Mouse (Mus musculus) myocyte (in vitro differentiated cells): ENCODE results near the gene Smpdl3b. TPM values are rescaled to one million over a fixed set of nuclear protein-coding genes. Genes with fewer than 3 reads are reported as not detected.

Experiments used
- H3K27me3 ChIP-seq: one replicate; pipeline ENCODE4 v1.6.1; 2011; ENCODE audit not compliant: control insufficient read depth, insufficient read depth, insufficient read length
- H3K36me3 ChIP-seq: one replicate; pipeline ENCODE4 v1.6.1; 2011; ENCODE audit not compliant: control insufficient read depth, insufficient read depth
- H3K4me2 ChIP-seq: one replicate; pipeline ENCODE4 v1.6.1; 2011; ENCODE audit warnings: low read depth, control low read depth
- H3K4me3 ChIP-seq: one replicate; pipeline ENCODE4 v1.5.1; 2011; ENCODE audit warnings: mild to moderate bottlenecking, control low read depth, moderate library complexity
- H3K79me2 ChIP-seq: one replicate; pipeline ENCODE4 v1.6.1; 2011; ENCODE audit not compliant: control insufficient read depth, insufficient read depth
- H3ac ChIP-seq: one replicate; pipeline ENCODE4 v1.6.1; 2011; ENCODE audit not compliant: control insufficient read depth, insufficient read length
- CEBPB ChIP-seq: IDR thresholded peaks from 2 replicates; pipeline ENCODE4 v1.6.1; 2011; ENCODE audit warnings: mild to moderate bottlenecking, moderate library complexity; ENCODE audit not compliant: poor library complexity, insufficient read depth, severe bottlenecking
- E2F4 ChIP-seq: IDR thresholded peaks from one replicate; pipeline ENCODE4 v1.6.1; 2011; ENCODE audit warnings: mild to moderate bottlenecking, control low read depth, moderate library complexity; ENCODE audit not compliant: insufficient read depth
- MAX ChIP-seq: IDR thresholded peaks from one replicate; pipeline ENCODE4 v1.6.1; 2011; ENCODE audit warnings: low read depth, mild to moderate bottlenecking, control low read depth
- MYOD1 ChIP-seq, 3 experiments: IDR thresholded peaks; one replicate each; pipeline ENCODE4 v1.6.1; 2011; ENCODE audit warnings: control low read depth in 2 of 3, low read depth in 2 of 3, mild to moderate bottlenecking in 2 of 3, moderate library complexity in 1 of 3; ENCODE audit not compliant: insufficient read length in 2 of 3, control insufficient read depth in 1 of 3
- MYOG ChIP-seq, 3 experiments: IDR thresholded peaks; one replicate each; pipeline ENCODE4 v1.6.1; 2011; ENCODE audit warnings: control low read depth in 2 of 3, low read depth in 2 of 3, mild to moderate bottlenecking in 2 of 3; ENCODE audit not compliant: insufficient read length in 2 of 3, control insufficient read depth in 1 of 3, insufficient read depth in 1 of 3
- POLR2A ChIP-seq: IDR thresholded peaks from one replicate; pipeline ENCODE4 v1.6.1; 2011; ENCODE audit warnings: low read depth, mild to moderate bottlenecking, control low read depth, moderate library complexity; ENCODE audit not compliant: insufficient read length
- POLR2AphosphoS2 ChIP-seq: IDR thresholded peaks from one replicate; pipeline ENCODE4 v1.6.1; 2011; ENCODE audit warnings: low read depth, control low read depth; ENCODE audit not compliant: insufficient read length
- REST ChIP-seq: IDR thresholded peaks from one replicate; pipeline ENCODE4 v1.6.1; 2011; ENCODE audit warnings: mild to moderate bottlenecking, control low read depth, moderate library complexity; ENCODE audit not compliant: insufficient read depth, insufficient read length
- SRF ChIP-seq: IDR thresholded peaks from one replicate; pipeline ENCODE4 v1.6.1; 2011; ENCODE audit warnings: low read depth; ENCODE audit not compliant: control insufficient read depth, insufficient read length
- TCF12 ChIP-seq: IDR thresholded peaks from one replicate; pipeline ENCODE4 v1.6.1; 2011; ENCODE audit warnings: mild to moderate bottlenecking, control low read depth; ENCODE audit not compliant: poor library complexity, insufficient read depth, severe bottlenecking
- TCF3 ChIP-seq: IDR thresholded peaks from one replicate; pipeline ENCODE4 v1.6.1; 2011; ENCODE audit warnings: low read depth, control low read depth; ENCODE audit not compliant: insufficient read length
- USF1 ChIP-seq: IDR thresholded peaks from one replicate; pipeline ENCODE4 v1.6.1; 2011; ENCODE audit warnings: low read depth, mild to moderate bottlenecking, control low read depth, moderate library complexity
- polyA plus RNA-seq: library from polyadenylated mRNA; unstranded; fragments of >200 nt; fragmentation: generic; extraction: Trizol; gene quantifications from one replicate; pipeline ENCODE4 v1.2.1, GENCODE M21; 2012; ENCODE audit warnings: missing spikeins

Smpdl3b gene
- polyA plus RNA-seq, 1 experiment, result 18.0 TPM

DNA sequence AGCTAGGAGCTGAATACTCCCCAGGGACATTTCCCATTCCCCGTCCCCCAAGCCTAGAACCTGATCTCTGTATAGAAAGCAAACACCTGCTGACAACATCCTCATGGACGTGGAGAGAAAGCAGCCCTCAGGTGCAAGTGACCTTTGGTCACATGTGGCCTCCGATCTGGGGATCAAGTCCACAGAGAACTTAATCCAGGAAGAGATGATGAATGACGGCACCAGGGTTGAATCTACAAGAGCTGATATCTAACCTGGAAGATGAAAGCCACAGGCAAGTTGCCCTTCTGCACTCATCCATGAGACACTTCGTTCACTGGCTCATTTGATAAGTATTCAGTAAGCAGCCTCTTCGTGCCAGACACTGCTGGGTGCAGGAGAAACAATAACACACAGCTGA is 5.5 kb upstream of the Smpdl3b start:
- Histone ChIP-seq H3K36me3 (no peaks in the 10 kb centered on the region), H3K79me2 (no peaks in the 10 kb centered on the region), H3ac (no peak overlapping the region), H3K4me2 (no peak overlapping the region), H3K4me3 (no peak overlapping the region), H3K27me3 (no peaks in the 10 kb centered on the region)
- TF ChIP-seq MYOG (IDR thresholded peaks at IDR 0.05; ENCODE audit: control insufficient read depth in 1 of 3, insufficient read depth in 1 of 3, insufficient read length in 2 of 3, low read depth in 2 of 3), result no peak
- no peak for TF ChIP-seq POLR2A
- TF ChIP-seq TCF12, result no peak
- TF ChIP-seq MYOD1 (IDR thresholded peaks at IDR 0.05; ENCODE audit: control insufficient read depth in 1 of 3, insufficient read length in 2 of 3, low read depth in 2 of 3), result no peak
- TF ChIP-seq CEBPB, result no peak
- no peak for TF ChIP-seq USF1
- no peak for TF ChIP-seq SRF
- no peak for TF ChIP-seq E2F4
- TF ChIP-seq TCF3, result no peak
- TF ChIP-seq REST, result no peak
- no peak for TF ChIP-seq MAX

DNA sequence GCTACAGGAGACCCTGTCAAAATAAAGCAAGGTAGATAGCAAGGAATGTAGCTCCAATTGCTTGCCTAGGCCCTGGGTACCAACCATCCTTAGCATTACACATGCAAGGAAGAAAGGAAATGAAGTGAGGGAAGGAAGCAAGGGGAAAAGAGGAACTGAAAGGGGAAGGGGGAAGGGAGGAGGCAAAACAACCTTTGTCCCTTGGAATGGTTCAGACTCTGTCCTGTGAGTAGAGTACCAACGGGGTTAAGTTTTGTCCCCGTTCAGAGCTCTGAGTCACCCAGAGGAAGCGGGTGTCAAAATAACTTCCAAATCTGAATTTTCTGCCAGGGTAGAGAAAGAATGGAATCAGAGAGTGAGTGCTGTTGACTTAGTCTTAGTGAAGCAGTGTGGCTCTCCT is 3.2 kb upstream of the Smpdl3b start:
- H3ac ChIP-seq, result no peak overlapping the region
- no peaks in the 10 kb centered on the region for H3K27me3 ChIP-seq
- no peaks in the 10 kb centered on the region for H3K36me3 ChIP-seq
- H3K4me3 ChIP-seq, result no peak overlapping the region
- no peak for TF ChIP-seq SRF
- TF ChIP-seq TCF12, result no peak
- no peak for TF ChIP-seq POLR2AphosphoS2
- TF ChIP-seq MYOD1 (IDR thresholded peaks at IDR 0.05; ENCODE audit: control insufficient read depth in 1 of 3, insufficient read length in 2 of 3, low read depth in 2 of 3), result no peak
- TF ChIP-seq REST, result no peak
- TF ChIP-seq TCF3, result no peak
- H3K4me2 ChIP-seq, result no peak overlapping the region
- H3K79me2 ChIP-seq, result no peaks in the 10 kb centered on the region

DNA sequence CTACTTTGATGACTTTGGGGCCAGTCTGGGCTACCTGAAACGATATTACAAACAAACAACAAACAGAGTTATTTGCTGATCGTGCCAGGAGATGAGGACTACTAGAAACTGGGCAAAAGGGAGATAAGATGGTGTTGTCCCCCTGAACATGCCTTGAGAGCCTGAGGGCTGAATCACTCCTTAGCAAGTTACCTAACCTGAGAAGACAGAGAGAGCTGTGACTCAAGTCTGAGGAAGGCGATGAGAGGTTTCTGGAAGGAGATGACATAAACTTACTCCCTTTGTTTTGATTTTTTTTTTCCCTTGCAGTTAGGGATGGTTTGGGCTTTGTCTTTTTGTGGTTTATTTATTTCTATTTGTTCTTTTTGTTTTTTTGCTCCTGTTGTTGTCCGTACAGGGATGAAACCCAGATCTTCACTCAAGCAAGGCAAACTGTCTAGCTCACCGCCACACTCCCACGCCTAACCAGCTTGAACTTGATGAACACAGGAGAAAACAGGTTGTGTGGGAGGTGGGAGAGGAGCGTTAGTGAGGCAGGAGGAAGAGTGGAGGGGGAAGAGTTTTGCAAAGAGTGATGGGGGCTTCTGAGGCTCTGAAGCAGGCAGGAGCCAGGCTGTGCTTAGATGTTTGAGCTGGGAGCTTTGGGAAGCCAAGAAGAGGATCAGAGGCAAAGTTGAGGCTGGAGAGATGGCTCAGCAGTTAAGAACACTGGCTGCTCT is 740 bp upstream of the Smpdl3b start:
- no peak overlapping the region for H3ac ChIP-seq
- TF ChIP-seq REST (no peak), CEBPB (no peak), POLR2AphosphoS2 (no peak), MYOG (IDR thresholded peaks at IDR 0.05; ENCODE audit: control insufficient read depth in 1 of 3, insufficient read depth in 1 of 3, insufficient read length in 2 of 3, low read depth in 2 of 3) (no peak)
- H3K36me3 ChIP-seq, result no peaks in the 10 kb centered on the region
- H3K27me3 ChIP-seq, result no peaks in the 10 kb centered on the region
- H3K4me3 ChIP-seq, result peak overlapping the region; percentile 34
- no peaks in the 10 kb centered on the region for H3K79me2 ChIP-seq
- H3K4me2 ChIP-seq, result peak overlapping the region; percentile 95

DNA sequence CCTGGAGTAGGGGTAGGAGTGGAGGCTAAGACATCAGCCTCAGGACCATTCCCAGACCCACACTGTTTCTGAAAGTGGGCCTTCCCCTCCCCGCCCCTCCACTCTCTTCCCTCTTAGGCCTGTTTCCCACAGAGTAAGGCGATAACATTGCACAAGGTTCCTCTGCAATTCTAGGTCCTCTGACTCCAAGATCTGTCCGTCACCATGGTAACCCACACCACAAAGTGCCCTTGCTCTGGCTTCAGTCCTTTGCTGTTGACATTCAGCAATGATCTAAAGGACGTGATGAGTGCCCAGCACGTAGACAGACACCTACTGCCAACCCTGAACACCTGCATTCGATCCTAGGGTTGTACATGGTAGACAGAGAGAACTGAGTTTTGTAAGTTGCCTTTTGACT is 4.1 kb downstream of the Smpdl3b start:
- no peaks in the 10 kb centered on the region for H3K27me3 ChIP-seq
- TF ChIP-seq REST (no peak), POLR2A (no peak), TCF12 (no peak), USF1 (no peak), TCF3 (no peak), MYOD1 (IDR thresholded peaks at IDR 0.05; ENCODE audit: control insufficient read depth in 1 of 3, insufficient read length in 2 of 3, low read depth in 2 of 3) (no peak), CEBPB (no peak), MAX (no peak), SRF (no peak), E2F4 (no peak), MYOG (IDR thresholded peaks at IDR 0.05; ENCODE audit: control insufficient read depth in 1 of 3, insufficient read depth in 1 of 3, insufficient read length in 2 of 3, low read depth in 2 of 3) (no peak), POLR2AphosphoS2 (no peak)
- H3ac ChIP-seq, result no peak overlapping the region
- no peaks in the 10 kb centered on the region for H3K79me2 ChIP-seq
- H3K36me3 ChIP-seq, result no peaks in the 10 kb centered on the region
- no peak overlapping the region for H3K4me2 ChIP-seq
- no peak overlapping the region for H3K4me3 ChIP-seq

DNA sequence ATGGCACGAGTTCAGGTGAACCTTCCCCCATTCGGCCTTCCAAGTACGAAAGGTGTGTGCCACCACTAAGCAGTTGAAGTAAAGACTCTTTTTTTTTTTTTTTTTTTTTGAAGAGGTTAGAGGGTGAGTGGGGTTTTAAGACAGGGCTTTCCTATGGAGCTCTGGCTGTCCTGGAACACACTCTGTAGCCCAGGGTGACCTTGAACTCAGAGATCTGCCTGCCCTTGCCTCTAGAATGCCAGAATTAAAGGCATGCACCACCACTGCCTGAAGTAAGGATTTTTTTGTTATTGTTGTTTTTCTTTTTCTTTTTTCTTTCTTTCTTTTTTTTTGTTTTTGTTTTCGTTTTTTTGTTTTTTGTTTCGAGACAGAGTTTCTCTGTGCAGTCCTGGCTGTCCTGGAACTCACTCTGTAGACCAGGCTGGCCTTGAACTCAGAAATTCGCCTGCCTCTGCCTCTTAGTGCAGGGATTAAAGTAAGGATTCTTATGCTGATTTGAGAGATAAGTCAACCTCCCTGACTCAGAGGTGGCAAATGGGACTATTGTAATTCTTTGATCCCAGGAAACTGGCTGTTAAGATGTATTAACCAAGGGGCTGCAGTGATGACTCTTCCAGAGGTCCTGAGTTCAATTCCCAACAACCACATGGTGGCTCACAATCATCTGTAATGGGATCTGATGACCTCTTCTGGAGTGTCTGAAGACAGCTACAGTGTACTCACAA is 7.6 kb downstream of the Smpdl3b start:
- no peak overlapping the region for H3K4me3 ChIP-seq
- no peaks in the 10 kb centered on the region for H3K27me3 ChIP-seq
- H3K4me2 ChIP-seq, result peak overlapping the region; percentile 13
- H3K79me2 ChIP-seq, result no peaks in the 10 kb centered on the region
- H3ac ChIP-seq, result no peak overlapping the region
- TF ChIP-seq TCF3, result no peak
- TF ChIP-seq SRF, result no peak
- no peak for TF ChIP-seq POLR2A
- TF ChIP-seq USF1, result no peak
- TF ChIP-seq TCF12, result no peak
- TF ChIP-seq MAX, result no peak
- no peak for TF ChIP-seq MYOG (IDR thresholded peaks at IDR 0.05; ENCODE audit: control insufficient read depth in 1 of 3, insufficient read depth in 1 of 3, insufficient read length in 2 of 3, low read depth in 2 of 3)
- TF ChIP-seq REST, result no peak
- H3K36me3 ChIP-seq, result no peaks in the 10 kb centered on the region
